Mouse (Mus musculus) small intestine, adult 2 months (tissue): ENCODE results near the gene Enpep. TPM values are rescaled to one million over a fixed set of nuclear protein-coding genes. Genes with fewer than 3 reads are reported as not detected.

Experiments used
- H3K27ac ChIP-seq: fragments of 200-500 bp; 2 replicates; pipeline ENCODE4 v1.5.1; 2012; ENCODE audit warnings: low read depth, low read length, control low read depth, inconsistent platforms; ENCODE audit not compliant: insufficient read depth
- H3K27me3 ChIP-seq: fragments of 200-500 bp; 2 replicates; pipeline ENCODE4 v1.6.1; 2012; ENCODE audit warnings: mild to moderate bottlenecking, moderate library complexity, low read length, inconsistent platforms; ENCODE audit not compliant: control insufficient read depth, insufficient read depth
- H3K36me3 ChIP-seq: fragments of 200-500 bp; 2 replicates; pipeline ENCODE4 v1.6.1; 2012; ENCODE audit warnings: mild to moderate bottlenecking, low read length, control low read depth, inconsistent platforms; ENCODE audit not compliant: control insufficient read depth, insufficient read depth
- H3K4me1 ChIP-seq: fragments of 200-500 bp; 2 replicates; pipeline ENCODE4 v1.6.1; 2012; ENCODE audit warnings: low read length, inconsistent platforms, mixed read lengths; ENCODE audit not compliant: control insufficient read depth, insufficient read depth, insufficient read length
- H3K4me3 ChIP-seq: fragments of 200-500 bp; 2 replicates; pipeline ENCODE4 v1.5.1; 2012; ENCODE audit warnings: low read depth, mild to moderate bottlenecking, control low read depth, inconsistent platforms, low read length, moderate library complexity
- CTCF ChIP-seq: fragments of 200-500 bp; IDR thresholded peaks from 2 replicates; pipeline ENCODE4 v1.5.1; 2012; ENCODE audit warnings: low read depth, mild to moderate bottlenecking, control low read depth, inconsistent platforms, low read length, moderate library complexity, mixed read lengths; ENCODE audit not compliant: insufficient replicate concordance, insufficient read length; ENCODE audit errors: extremely low read depth
- POLR2A ChIP-seq: fragments of 200-500 bp; IDR thresholded peaks from 2 replicates; pipeline ENCODE4 v1.6.1; 2012; ENCODE audit warnings: low read depth, mild to moderate bottlenecking, control low read depth, inconsistent platforms, low read length, moderate library complexity
- WGBS: fragments of 180-500 bp; shearing (Covaris S2); methylation state at CpG from one replicate; pipeline ENCODE4 v1.1.7; 2018; 5-methylcytosine and 5-hydroxymethylcytosine counted together
- polyA plus RNA-seq: library from polyadenylated mRNA; depleted of rRNA; stranded (reverse); fragments of >200 nt; gene quantifications from 2 replicates; pipeline ENCODE4 v1.2.3, GENCODE M21; 2012

Gene Enpep
- polyA plus RNA-seq, 1 experiment = 59.7 TPM

DNA sequence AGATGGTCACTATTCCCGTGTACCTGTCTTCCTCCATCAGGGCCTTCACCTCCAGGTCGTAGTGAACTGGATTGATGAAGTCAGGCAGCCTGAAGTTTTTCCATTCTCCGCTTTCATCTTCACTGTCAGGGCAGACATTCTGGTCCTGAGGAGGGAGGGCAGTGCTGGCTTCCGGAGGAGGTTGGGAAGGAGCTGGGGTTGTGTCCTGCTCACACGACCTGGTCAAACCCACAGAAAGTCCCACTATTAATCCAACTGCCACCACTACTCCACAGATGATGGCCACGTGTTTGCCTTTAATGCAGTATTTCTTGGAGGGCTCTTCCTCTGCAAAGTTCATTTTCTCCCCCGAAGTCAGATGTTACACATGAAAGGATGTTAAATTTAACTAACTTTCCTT, 378 bp downstream of the Enpep start:
- H3K27me3 ChIP-seq = no peaks in the 10 kb centered on the region
- peak overlapping the region; percentile 84 for H3K4me3 ChIP-seq
- H3K36me3 ChIP-seq = peaks cover 11% of the 10 kb centered on the region; the same call in 1 of the 2 replicates
- WGBS = 36% methylated on average over 7 of the region's 7 CpGs
- no peak for TF ChIP-seq CTCF
- TF ChIP-seq POLR2A = no peak
- H3K27ac ChIP-seq = peak overlapping the region; percentile 61
- H3K4me1 ChIP-seq = peaks cover 6% of the 10 kb centered on the region

DNA sequence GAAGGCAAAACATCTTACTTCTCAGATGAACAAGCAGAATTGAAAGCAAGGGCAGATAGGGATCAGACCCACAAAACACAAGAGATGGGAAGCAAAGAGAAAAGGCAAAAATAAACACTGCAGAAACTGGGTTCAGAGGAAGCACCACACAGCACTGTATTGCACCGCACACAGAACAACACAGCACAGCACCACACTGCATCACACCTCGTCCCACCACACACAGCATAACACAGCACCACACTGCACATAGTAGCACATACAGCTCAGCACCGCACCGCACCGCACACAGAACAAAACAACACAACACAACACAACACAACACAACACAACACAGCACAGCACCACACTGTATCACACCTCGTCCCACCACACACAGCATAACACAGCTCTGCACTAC, 1.1 kb downstream of the Enpep start:
- no peaks in the 10 kb centered on the region for H3K27me3 ChIP-seq
- peaks cover 11% of the 10 kb centered on the region; the same call in 1 of the 2 replicates for H3K36me3 ChIP-seq
- 89% methylated on average over 6 of the region's 6 CpGs for whole genome bisulfite sequencing
- TF ChIP-seq POLR2A (no peak), CTCF (no peak)
- H3K27ac ChIP-seq = peak overlapping the region; percentile 61; the same call in 1 of the 2 replicates
- peak overlapping the region; percentile 84 for H3K4me3 ChIP-seq
- peaks cover 2% of the 10 kb centered on the region for H3K4me1 ChIP-seq

DNA sequence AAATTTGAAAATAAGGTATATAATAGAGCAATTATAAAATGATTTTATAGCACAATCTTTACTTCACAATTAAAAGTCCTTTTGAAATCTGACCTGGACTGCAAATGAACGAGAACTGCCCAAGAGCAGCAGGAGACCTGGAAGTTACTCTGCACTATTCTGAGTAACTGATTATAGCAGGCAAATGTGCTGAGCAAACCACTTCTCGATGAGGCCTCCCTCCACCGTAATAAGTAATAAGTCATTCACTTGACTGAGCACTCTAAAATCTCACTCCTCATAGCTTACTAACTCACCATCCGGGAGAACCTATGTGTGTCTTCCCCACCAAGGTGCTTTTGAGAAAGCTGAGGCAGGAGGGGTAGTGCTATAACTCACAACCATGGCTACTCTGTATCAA, 4.5 kb downstream of the Enpep start:
- 58% methylated on average over 4 of the region's 4 CpGs for WGBS
- no peaks in the 10 kb centered on the region for H3K27me3 ChIP-seq
- no peak for TF ChIP-seq CTCF
- no peak for TF ChIP-seq POLR2A
- H3K27ac ChIP-seq = no peak overlapping the region; the same call in 1 of the 2 replicates
- H3K4me3 ChIP-seq = no peak overlapping the region
- H3K4me1 ChIP-seq = no peaks in the 10 kb centered on the region; the same call in 1 of the 2 replicates
- H3K36me3 ChIP-seq = peaks cover 23% of the 10 kb centered on the region

DNA sequence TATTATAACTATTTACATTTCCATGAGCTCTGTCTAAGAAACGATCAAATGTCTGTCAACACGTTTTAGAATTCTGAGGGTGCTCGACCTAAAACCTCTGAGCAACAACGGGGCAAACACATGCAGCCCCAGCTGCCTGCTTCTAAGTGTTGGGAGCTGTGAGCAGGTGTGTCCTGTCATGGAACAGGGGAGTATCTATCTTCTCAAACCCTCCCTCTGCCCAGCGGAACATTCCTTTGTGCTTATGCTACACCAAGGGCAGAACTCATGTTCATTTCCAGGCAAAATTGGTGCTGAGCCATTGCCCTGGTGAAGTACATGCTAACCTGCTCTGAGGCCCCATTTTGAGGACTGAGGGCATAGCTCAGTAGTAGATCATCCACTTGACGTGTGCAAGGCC, 10.9 kb downstream of the Enpep start:
- TF ChIP-seq CTCF (no peak), POLR2A (no peak)
- no peaks in the 10 kb centered on the region for H3K4me1 ChIP-seq
- WGBS = 66% methylated on average over 6 of the region's 6 CpGs
- H3K27me3 ChIP-seq = no peaks in the 10 kb centered on the region
- H3K27ac ChIP-seq = no peak overlapping the region
- no peak overlapping the region for H3K4me3 ChIP-seq
- H3K36me3 ChIP-seq = peaks cover 46% of the 10 kb centered on the region

DNA sequence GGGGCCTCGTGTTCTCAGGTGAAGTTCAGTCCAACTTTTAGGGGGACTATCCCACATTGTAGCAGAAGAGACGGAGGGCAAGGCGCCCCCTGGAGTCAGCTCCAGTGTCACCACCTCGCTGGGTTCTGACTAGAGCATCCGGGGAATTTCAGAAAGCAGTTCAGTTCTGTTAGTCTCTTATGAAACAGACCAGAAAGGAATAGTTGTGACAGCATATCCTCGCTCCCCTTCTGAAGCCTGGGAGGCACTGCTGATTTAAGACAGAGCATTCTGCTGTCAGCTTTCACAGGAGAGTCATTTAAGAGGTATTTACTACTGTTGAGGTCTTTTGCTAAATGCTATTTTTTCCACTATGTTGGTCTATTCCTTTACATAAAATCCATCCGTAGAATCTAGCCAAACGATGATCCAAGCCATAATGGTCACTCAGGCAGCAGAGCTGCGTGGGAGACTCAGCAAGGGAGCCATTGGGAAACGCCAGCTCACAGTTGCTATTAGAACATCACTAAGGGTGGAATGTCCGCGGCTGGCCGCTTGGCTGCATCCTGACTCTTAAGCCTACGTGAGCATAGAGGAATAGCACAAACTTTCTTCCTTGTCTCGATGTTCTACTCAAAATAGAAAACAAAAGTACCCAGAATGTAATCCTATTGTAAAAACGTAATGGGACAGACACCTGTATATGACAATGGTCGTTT, 15.3 kb downstream of the Enpep start:
- Histone ChIP-seq H3K4me1 (no peaks in the 10 kb centered on the region), H3K27ac (no peak overlapping the region), H3K4me3 (no peak overlapping the region), H3K36me3 (peaks cover 61% of the 10 kb centered on the region), H3K27me3 (no peaks in the 10 kb centered on the region)
- WGBS = 83% methylated on average over 17 of the region's 17 CpGs
- no peak for TF ChIP-seq POLR2A
- no peak for TF ChIP-seq CTCF

DNA sequence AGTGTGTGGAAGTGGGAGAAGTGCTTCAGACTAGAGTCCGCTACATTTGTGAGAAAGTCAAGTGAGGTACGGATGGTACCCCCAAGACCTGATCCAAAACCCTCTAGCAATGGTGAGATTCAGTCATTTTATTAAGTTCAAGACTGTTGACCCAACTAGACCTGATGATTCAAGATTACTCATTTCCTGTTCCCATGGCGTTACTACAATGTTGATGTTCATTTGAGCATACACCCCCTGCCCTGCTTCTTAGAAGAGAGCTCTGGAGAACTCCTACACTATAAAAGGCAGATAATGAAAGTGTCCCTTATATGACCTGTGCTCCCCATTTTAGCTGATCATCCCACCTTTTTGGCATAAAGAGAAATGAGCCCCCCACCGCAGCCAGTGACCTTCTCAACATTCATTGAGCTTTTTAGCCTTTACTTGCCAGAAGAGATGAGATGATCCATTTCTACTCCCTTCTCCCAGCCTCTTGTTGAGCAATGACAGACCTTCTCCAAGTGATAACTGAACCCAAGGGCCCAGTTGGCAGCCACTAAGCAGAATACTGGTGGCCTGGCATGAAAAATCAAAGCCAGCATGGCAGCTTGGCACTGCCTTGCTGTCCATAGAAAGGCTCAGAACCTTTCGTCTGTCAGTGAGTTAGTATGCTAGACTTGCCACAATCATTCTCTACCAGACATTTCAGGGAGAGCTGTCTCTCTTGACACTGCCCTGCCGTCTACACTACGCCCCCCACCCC, 18.7 kb downstream of the Enpep start:
- no peaks in the 10 kb centered on the region for H3K4me1 ChIP-seq

DNA sequence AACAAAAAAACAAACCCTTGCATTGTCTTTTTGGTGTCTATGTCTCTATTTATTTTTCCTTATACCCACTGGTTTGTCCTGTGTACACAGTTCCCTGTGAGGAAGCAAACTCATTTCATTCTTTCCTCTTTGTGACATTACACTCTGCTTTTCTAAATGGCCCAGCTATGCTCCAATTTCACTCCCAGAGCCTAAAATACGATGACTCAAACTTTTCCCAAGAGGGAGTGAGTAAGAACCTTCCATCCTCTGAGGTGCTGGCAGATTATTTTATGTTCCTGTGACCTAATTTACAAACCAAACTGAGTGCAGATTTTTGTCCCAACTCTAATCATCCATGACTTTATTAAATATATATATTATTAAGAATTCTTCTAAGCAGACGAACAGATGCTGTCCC, 19.3 kb downstream of the Enpep start:
- WGBS = 87% methylated on average over 2 of the region's 2 CpGs
- no peaks in the 10 kb centered on the region for H3K4me1 ChIP-seq
- no peak for TF ChIP-seq POLR2A
- no peak for TF ChIP-seq CTCF
- peaks cover 66% of the 10 kb centered on the region for H3K36me3 ChIP-seq
- H3K4me3 ChIP-seq = no peak overlapping the region
- H3K27ac ChIP-seq = no peak overlapping the region
- no peaks in the 10 kb centered on the region for H3K27me3 ChIP-seq

More for the DNA sequence above, 18.7 kb downstream of the Enpep start:
- peaks cover 65% of the 10 kb centered on the region for H3K36me3 ChIP-seq
- no peaks in the 10 kb centered on the region for H3K27me3 ChIP-seq
- WGBS = 92% methylated on average over 7 of the region's 7 CpGs
- H3K27ac ChIP-seq = no peak overlapping the region
- no peak overlapping the region for H3K4me3 ChIP-seq
- TF ChIP-seq POLR2A (no peak), CTCF (no peak)
